Mouse (Mus musculus) retina, adult 2 months (tissue): ENCODE measurements at regions not wholly inside any gene's neighbourhood (a gene's known extent, or its start where the extent isn't known, plus 50 kb on each side); places are given as distances from the start of the nearest gene placed in this dataset.

Experiments used
- DNase-seq: peaks from one replicate; pipeline ENCODE4 v3.0.0-alpha.2; 2012; ENCODE audit warnings: low read depth, low spot score

DNA sequence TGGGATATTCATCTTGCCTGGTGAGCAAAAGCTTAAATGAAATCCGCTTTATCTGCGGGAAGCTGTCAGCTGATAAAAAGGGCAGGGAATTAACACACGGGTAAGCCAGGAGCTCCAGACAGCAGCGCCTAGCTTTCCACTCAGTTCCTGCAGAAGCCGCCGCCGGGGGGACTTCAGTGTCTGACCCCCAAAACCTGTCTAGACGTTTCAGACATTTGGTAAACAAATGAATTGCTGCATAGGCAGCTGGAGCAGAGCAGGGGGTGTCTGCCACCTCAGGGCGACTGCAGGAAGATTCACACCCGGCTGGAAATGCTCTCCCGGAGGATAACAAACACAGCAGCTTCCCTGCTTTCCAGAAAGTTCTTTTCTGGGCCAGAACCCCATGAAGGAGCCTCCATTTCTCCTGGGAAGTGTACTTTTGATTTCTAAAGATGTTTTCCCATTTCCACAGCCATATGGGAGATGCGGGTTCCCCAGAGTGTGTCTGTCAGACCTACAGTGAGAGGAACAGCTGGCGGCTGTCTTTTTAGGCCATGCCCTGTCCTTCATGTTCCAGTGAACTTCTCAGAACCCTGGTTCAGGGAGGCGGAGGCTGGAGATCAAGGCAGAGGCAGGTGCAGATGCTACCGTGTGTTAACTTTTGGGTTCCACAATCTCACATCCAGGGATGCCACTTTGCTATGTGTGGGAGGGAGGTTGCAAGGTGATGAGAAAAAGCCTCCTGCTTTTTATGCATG, 58.7 kb upstream of the Pmepa1 start:
- DNase-seq = peak; percentile 59

DNA sequence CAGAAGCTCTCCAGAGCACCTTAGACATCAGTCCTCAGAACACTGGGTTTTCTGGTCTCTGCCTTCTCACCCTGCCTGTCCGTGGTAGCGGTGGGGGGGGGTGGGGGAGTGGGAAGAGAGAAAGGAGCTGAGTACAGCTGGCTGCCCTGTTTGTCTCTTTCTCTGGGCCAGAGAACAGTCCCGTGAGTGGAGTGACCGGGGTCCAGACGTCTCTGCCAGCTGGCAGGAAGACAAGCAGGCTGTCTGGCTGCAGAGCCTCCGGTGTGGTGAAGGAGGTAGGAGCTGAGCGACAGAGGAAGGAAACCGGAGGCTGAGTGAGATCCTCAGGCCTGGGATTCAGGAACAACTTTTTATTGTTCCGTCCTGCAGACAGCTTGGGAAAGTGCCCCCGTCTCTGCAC, 59.5 kb upstream of the Pmepa1 start:
- no peak for DNase-seq

DNA sequence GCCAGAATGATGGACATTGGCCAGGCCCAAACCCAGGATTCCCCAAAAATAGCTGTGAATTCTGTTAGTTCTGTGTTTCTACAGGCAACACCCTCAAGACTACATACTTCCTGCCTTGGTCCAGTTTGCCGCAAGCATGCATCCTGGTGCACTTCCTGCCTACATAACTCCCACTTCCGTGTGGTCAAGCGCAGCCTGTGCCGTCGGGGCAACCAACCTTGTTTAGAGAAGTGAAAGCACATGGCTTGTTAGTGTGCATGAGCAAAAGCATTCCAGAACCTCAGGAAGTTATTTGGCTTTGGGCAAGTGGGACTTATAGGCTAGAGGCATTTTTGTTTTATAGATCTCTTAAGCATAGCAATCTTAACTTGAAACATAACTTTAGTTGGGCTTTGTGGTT, 61.3 kb upstream of the Pmepa1 start:
- no peak for DNase-seq

DNA sequence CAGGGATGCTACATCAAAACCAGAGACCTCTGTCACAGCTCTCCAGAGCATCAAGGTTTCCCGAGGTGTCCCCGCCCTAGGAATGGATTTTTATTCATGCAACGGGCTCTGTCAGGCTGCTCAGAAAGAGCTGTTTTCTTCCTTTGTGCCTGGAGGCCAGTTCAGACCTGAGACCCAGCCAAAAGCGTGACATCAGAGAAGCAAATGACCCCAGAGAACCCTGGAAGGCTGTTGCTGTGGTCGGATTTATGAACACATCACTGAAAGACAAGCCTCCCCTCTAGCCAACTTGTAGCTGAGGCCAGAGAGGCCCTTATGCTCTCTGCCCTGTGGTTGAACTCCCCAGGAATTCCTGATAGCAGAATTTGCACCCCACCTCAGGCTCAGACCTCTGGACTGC, 62.3 kb upstream of the Pmepa1 start:
- no peak for DNase-seq

DNA sequence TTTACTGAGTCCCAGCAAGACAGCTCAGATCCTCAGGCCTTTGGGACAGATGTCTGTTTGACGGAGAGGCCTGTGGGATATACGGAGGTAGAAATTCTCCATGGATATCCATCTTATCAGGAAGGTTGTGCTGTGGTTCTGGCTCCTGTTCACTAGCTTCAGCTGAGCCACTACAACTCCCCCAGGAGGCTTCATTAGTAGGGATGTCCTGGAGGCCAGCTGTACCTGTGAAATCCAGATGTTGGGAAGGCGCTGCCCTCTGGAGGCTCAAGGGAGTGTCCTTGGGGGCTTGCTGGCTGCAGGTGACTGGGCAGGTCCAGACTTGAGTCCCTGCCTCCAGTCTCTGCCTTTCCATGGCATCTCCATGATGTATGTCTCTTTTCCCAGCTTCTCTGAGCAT, 62.9 kb upstream of the Pmepa1 start:
- DNase-seq = no peak

DNA sequence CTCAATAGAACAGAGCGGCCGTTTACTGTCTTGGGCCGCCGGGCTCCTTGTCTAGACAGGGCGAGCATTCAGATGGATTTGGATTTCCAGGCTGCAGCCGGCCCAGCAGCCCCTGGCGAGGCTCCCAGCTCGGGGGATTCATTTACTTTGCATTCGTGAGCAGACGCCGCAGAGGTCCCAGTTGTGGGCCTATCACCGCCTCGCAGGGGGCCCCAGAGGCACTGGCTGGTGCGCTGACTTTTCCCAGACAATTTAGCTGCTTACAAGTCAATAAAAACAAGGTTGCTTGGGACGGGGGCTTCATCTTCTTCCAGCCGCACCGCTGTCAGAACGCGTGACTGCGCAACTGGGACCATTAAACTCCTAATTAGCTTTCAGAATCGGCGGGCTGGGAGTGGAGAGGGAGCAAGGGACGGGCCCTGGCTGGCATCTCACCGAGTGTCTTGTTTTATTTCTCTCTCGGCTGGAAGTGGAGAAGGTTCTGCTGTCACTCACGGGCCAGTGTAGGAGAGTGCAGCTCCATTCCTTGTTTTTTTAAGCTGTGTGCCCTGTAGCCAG, 63.8 kb upstream of the Pmepa1 start:
- no peak for DNase-seq

DNA sequence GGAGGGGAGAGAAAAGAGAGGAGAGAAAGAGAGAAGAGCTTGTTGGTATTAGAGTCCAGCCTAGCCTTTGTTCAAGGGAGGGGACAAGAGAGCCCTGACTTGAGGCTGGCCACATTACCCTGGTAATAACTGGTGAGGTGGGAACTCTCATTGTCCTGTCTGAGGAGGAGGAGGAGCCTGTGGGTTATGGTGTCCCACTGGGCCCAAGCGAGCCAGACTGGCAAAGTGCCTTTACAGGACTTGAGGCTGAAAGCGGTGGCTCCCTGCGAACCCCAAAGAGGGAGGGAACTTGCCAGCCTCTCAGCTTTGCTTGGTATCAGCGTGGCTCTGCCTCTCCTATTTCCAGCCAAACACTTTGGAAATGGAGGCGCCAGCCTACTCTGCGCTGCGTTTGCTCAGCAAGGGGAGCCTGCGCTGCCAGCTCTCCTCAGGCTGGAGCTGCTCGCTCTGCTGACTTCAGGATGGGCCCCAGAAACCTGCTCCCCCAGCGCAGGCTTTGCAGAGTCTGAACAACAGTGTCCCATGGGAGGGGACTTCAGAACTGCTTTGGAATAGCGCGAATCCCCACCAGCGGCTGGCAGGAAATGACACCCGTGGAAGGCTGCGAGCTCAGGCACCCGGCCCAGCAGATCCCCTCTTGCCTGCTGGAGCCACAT, 66.4 kb upstream of the Pmepa1 start:
- DNase-seq = no peak

DNA sequence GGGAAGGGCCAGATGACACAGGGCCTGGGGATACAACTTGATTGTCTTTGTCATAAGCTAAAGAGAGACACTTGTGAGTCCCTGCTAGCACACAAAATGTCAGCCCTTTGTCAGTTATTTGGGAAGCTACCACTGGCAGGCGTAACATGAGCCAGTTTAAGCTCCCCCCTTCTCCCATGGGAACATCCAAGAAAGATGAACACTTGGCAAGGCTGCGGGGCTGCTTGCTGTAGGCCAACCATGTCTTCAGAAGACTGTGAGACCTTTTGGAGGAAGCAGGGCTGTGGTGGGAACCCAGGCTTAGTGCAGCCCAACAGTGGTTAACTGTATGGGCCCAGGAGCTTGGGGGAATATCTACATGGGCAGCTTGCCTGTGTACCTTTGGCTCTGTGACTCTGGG, 67.3 kb upstream of the Pmepa1 start:
- DNase-seq = no peak

DNA sequence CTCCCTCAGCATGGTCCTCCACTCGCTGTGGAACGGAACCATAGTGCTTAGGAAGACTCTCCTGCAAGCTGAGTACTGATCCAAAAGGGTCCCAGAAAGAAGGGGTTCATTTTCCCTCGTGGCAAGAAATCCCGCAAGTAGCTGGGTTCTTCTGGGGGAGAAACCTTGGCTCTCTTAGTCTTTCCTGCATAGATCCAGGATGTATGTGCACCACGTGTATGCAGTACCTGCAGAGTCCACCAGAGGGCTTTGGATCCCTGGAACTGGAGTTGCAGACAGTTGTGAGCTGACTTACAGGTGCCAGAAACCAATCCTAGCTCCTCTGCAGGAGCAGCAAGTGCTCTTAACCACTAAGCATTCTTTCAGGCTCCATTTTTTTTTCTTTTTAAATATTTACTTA, 67.9 kb upstream of the Pmepa1 start:
- no peak for DNase-seq

DNA sequence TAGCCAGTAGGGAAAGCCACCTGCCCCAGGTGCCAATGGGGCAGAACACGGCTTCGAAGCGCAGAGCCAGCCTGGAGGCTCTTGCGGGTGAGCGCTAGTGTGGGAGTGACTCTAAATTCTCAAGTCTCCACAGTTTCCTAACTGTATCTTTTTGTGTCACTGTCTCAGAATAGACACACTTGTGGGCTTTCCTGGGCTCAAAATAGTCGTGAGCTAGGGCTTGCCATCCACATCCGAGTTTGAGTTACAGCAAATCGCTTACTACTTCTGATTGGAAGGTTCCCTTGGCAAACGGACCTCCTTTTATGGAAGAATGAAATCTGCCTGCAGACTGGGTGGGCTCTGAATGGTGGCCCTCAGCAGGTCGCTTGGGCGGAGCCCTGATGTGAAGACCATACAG, 71.0 kb upstream of the Pmepa1 start:
- DNase-seq = no peak

DNA sequence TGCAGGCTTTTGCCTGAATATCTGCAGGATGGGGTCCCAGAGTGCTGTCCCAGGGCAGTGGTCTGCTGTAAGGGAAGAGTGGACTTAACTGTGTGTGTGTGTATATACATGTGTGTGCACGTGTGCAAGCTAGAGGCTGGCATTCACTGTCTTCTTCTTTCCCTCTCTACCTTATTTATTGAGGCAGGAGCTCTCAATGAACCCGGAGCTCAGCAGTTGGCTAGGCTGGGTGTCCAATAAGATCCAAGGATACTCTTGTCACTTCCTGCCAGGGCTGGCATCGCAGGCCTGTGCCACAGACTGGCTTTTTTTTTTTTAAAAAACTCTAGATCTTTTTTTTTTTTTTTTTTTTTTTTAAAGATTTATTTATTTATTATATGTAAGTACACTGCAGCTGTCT, 72.4 kb upstream of the Pmepa1 start:
- DNase-seq = no peak

DNA sequence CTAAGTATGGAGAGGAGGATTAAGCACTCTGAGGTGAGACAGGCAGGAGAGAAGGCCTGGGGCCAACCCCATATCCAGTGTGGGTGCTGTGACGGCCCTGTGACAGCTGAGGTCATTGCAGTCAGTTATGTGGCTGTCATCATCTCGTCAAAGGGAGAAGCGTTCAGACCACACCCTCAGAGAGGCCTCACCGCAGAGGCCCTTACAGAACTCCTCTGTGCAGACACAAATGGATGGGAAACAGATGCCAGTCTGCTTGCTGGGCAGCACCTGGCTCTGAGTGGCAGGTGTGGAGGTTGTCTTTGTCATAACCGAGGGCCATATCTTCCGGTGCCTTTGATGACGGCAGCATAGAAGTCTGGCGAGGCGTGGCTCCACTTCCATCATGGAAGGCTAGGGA, 73.2 kb upstream of the Pmepa1 start:
- no peak for DNase-seq

DNA sequence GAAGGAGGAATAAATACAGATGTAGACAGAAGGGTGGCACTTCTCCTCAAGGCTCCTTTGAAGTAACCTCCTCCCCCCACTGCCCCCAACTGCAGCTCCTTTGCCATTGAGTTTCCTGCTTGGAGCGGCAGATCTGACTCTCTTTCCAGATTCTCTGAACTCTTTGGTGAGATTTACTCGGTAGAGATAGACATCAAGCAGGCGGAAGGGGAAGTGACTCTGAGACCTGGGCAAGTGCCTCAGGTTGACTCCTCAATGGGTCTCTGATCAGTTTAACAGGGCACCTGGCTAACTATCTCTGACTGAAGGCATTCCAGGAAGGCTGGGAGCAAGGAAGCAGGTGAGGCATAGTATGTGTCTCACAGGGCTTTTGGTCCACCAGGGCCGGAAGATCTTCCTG, 73.6 kb upstream of the Pmepa1 start:
- DNase-seq = no peak

DNA sequence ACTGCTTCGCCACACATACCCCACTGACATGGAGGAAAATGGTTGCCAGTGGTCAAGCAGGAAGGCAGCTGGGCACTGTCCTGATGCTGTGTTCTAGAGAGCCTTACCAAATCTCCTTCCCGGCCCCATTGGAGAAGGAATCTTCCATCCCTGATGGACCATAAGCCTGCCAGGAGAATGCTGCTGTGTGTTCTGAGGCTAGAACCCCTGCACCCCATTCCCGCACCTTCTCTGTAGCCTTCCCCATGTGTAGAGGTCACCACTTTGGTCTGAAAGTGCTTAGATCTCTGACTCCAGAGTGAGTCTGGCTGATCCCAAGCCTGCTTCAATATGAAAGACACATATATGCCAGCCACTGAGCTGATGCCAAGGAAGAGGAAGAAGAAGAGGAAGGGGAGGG, 74.1 kb upstream of the Pmepa1 start:
- no peak for DNase-seq

DNA sequence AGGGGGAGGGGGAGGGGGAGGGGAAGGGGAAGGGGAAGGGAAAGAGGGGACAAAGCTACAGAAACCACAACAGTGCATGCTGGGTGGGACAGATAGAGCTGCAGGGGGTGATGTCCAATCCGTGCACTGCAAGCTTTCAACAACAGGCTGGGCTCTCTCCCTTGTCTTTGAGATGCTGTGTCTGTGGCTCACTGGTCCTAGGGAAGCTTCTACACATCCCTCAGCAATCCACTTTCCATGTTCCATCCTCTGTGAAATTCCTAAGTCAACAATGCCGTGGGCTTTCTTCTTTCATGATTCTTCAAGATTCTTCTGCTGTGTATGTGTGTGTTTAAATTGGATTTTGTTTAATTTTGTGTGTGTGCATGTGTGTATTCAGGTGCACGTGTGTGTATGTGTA, 74.5 kb upstream of the Pmepa1 start:
- DNase-seq = no peak

DNA sequence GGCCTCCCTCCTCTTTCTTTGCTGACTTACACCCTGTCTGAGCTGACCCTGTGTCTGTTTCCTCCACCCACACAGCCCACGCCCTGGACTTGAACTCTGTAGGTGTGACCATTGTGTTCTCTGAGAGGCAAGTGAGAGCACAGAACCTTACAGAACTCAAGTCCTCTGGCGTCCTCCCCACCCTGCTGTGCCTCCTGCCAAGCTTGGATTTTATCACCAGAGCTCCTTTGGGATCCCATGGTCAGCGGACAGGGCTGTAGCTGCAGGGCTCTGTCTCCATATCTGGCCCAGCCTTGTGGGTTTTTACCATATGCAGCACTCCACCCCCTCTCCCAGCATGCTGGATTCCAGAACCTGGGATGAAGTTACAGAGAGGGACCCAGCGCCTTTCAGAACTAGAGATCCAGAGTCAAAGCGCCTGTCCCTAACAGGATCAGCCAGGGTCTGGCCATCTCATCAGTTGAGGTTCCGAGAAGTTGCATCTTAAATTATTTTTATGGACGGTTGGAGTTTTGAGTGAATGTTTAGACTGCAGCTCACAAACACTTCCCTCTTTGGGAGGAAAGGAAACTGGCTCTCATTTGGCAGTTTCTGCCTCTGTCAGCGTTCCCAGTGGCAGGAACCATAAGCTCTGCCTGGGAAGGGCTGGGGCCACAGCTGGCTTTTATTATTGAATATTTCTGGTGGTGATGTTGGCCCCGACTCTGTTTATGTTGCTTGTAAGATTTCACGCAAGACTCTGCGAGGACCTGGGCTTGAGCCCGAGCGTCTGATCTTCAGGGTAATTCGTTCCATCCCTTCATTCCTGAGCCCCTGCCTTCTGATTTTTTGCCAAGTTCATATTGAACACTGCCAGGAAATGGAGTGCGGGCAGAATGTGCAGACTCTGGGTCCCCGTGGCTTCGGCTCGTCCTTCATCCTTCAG, 75.8 kb upstream of the Pmepa1 start:
- no peak for DNase-seq

DNA sequence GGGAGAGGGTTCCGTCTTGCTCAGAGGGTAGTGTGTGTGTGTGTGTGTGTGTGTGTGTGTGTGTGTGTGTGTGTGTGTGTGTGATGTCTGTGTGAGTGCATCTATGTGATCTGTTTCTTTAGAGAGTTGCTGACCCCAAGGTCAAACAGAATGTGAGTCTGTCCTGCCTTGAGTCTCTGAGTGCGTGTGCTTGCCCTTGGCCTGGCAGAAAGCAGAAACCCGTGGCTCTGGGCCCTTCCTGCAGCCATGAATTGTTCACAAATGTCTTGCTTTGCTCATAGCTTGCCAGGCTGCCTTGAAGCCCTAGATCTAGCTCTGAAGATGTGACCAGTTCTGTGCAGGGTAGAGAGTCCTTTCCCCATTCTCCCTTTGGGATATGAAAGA, 76.4 kb upstream of the Pmepa1 start:
- no peak for DNase-seq

DNA sequence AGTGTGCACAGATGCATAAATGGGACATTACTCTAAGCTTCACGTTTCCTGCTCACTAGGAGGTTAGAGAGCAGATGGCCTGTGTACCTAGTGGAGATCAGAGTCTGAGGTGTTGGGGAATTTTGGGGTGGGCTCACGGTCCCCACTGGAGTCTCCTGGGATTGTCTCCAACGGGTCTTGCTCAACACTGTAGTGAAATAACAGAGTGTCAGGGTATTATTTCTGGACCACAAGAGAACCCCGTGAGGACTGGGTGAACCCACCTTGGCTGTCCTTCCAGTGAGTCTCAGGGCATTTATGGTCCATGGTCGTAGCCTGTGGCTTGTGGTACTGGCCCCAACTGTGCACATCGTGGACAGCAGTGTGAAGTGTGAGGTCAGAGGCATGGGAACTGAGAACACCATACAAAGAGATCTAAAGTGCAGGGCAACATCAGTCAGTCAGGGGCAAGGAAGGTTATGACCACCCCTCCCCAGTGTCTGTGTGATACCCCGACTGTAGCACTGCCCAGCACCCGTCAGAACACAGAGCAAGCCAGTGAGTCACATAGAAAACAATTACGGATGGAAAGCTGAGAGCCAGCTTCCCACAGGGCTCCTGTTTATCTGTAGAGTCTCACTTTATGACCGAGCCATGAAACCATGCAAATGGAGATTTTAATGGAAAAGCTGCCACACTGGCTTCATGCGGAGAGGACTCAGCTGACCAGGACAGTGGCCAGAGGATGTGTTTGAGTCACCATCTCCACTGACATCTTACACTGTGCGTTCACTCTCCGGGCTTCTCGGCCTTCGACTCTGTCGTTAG, 77.3 kb upstream of the Pmepa1 start:
- DNase-seq = no peak

DNA sequence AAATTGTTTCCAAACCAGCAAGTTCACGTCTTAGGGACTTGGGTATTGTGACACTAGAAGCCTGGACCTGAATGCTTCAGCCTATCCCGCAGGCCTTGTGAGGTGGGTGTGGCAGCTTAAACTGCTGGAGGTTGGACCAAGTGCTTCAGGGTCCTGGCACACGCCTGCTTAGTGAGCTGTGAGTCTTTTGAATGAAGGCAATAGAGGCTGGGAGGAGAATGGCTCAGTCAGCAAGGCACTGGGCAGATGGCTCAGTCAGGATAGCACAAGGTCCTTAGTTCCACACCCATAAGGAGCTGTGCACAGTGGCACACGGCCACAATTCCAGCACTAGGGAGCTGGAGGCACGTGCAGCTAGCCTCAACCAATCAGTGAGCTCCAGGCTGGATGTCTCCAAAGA, 80.5 kb upstream of the Pmepa1 start:
- no peak for DNase-seq

DNA sequence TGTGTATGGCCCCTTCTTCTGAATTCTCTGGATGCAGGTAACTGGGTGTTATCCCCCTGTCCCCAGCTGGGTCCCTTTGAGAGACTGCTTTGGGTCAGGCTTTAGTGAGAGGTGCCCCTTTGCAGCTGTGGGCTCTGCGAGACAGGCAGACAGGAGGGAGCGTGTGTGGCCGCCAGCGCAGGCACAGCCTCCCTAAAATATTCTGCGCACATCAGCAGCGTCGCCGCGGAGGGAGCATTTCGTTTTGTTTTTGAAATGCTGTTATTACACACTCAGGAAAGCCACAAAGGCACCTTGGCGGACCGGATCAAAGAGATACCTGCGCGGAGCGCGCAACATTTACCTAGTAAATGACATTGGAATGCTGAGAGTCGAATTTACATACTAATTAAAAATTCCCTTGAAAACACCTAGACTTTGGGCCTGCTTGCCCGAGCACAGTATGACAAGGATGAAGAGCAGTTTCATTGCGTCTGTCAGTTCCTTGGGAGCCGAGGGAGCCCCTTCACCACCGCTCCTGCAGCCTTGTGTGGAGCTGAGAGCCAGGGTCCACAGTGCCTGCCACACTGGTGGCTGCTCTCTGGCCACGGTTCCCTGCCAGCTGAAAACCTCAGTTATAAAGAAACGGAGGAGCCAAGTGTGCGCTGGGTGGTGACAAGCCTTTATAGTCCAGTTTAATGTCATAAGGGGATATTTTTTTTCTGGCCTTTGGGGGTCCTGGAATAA, 89.3 kb upstream of the Pmepa1 start:
- no peak for DNase-seq

DNA sequence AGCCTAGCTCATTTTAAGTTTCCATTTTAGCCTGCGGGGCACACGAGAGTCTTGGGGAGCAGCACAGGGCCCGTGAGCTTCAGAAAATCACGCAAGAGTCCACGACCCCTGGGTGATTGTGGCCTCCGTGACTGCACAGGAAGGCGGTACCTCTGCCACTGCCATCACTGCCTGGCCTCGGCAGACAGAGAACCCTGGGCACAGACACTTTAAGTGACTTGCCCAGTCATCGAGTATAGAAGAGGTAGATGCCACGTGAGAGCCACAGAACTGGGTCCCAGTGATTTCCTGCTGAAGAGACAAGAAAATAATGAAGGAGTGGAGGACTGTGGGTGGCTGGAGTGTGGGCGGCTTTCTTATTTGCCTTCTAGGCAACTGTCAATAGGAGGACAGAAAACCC, 90.4 kb upstream of the Pmepa1 start:
- DNase-seq = no peak
